Mouse (Mus musculus) liver, embryonic 16.5 days (tissue): ENCODE data around the gene Akap8l. TPM values are rescaled to one million over a fixed set of nuclear protein-coding genes. Genes with fewer than 3 reads are reported as not detected.

ENCODE experiments used
- ATAC-seq: fragments of 200-750 bp; cut with Nextera tagmentation; 2 replicates; pipeline ENCODE4 v1.8.0; 2017; ENCODE audit warnings: low read depth, mild to moderate bottlenecking, moderate number of reproducible peaks, moderate library complexity
- H3K27ac ChIP-seq: fragments of 300-500 bp; sonication (generic); 2 replicates; pipeline ENCODE4 v1.5.1; 2014; ENCODE audit warnings: mild to moderate bottlenecking, low read length
- H3K27me3 ChIP-seq: fragments of 300-500 bp; sonication (generic); 2 replicates; pipeline ENCODE4 v1.6.1; 2014; ENCODE audit warnings: low read depth, low read length, mixed read lengths; ENCODE audit not compliant: control insufficient read depth, insufficient read depth
- H3K36me3 ChIP-seq: fragments of 300-500 bp; sonication (generic); 2 replicates; pipeline ENCODE4 v1.6.1; 2014; ENCODE audit warnings: mild to moderate bottlenecking; ENCODE audit not compliant: control insufficient read depth, insufficient read depth
- H3K4me1 ChIP-seq: fragments of 300-500 bp; sonication (generic); 2 replicates; pipeline ENCODE4 v1.6.1; 2014; ENCODE audit warnings: low read depth, low read length, mixed read lengths; ENCODE audit not compliant: control insufficient read depth
- H3K4me2 ChIP-seq: fragments of 300-500 bp; sonication (generic); 2 replicates; pipeline ENCODE4 v1.6.1; 2014; ENCODE audit warnings: low read depth, low read length, mixed read lengths
- H3K4me3 ChIP-seq: fragments of 300-500 bp; sonication (generic); 2 replicates; pipeline ENCODE4 v1.5.1; 2014; ENCODE audit warnings: low read depth, mild to moderate bottlenecking, low read length
- H3K9ac ChIP-seq: fragments of 300-500 bp; sonication (generic); 2 replicates; pipeline ENCODE4 v1.6.1; 2014; ENCODE audit warnings: low read depth, low read length
- H3K9me3 ChIP-seq: fragments of 300-500 bp; sonication (generic); replicated peaks from 2 replicates; pipeline ENCODE4 v1.6.1; 2016; ENCODE audit warnings: low read length; ENCODE audit not compliant: control insufficient read depth
- WGBS: fragments of 180-500 bp; shearing (Covaris S2); extraction: QIAGEN DNeasy Blood & Tissue Kit; methylation state at CpG from one replicate; pipeline ENCODE4 v1.1.7; 2014; ENCODE audit not compliant: insufficient replicate concordance; 5-methylcytosine and 5-hydroxymethylcytosine counted together
- polyA plus RNA-seq: library from polyadenylated mRNA; unstranded; fragments of >200 nt; fragmentation: Nextera tagmentation; extraction: Ambion mirVana; gene quantifications from 2 replicates; pipeline ENCODE4 v1.2.1, GENCODE M21; 2015

The Akap8l gene
- polyA plus RNA-seq, 1 experiment from 2014 or later = 42.2 TPM

DNA sequence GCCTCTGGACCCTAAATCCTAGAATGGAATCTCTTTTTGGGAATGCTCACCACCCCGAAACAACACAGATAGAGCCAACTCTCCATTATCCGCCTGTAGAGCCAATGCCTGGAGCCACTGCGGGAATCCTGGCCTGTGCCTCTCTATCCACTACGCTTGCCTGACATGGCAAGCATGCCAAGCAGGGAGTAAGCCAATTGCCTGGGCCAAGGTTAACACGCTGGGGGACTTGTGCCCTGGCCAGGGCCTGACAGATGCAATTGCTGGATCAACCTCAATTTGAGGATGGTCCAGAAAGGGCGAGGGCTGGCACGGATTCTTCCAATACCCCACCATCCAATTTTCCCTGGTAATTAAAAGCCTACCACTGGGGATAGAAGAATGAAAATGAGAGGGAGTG lies 32.2 kb upstream of the Akap8l start:
- ATAC-seq = no peak
- no peaks in the 10 kb centered on the region for H3K9me3 ChIP-seq
- H3K4me3 ChIP-seq = no peak overlapping the region
- no peaks in the 10 kb centered on the region for H3K27me3 ChIP-seq
- no peaks in the 10 kb centered on the region for H3K36me3 ChIP-seq
- H3K4me2 ChIP-seq = no peak overlapping the region
- H3K9ac ChIP-seq = no peak overlapping the region
- peaks cover 4% of the 10 kb centered on the region for H3K4me1 ChIP-seq
- WGBS = 74% methylated on average over 7 of the region's 7 CpGs
- H3K27ac ChIP-seq = no peak overlapping the region

DNA sequence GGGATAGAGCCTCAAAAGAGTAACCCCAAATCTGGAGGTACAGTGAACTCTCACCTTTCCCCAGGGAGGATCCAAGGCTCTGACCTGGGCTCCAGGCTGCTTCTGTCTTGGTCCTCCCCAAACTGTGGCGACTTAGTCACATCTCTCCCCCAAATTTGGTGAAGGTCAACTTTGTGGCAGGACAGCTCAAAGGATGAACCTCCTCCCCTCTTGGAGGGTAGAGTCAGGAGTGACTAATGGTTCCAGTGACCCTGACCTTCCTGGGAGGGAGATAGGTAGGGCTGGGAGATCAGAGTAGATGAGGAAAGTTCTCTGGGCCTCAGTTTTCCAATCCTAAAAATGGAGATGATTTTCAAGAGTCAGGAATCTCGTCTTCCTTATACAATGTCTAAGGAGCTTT lies 28.4 kb upstream of the Akap8l start:
- ATAC-seq = no peak
- Histone ChIP-seq H3K9ac (no peak overlapping the region), H3K9me3 (no peaks in the 10 kb centered on the region), H3K4me3 (no peak overlapping the region), H3K27me3 (no peaks in the 10 kb centered on the region), H3K4me2 (no peak overlapping the region), H3K27ac (no peak overlapping the region), H3K36me3 (peaks cover 5% of the 10 kb centered on the region), H3K4me1 (peaks cover 14% of the 10 kb centered on the region)
- WGBS = 62% methylated on average over 2 of the region's 2 CpGs

DNA sequence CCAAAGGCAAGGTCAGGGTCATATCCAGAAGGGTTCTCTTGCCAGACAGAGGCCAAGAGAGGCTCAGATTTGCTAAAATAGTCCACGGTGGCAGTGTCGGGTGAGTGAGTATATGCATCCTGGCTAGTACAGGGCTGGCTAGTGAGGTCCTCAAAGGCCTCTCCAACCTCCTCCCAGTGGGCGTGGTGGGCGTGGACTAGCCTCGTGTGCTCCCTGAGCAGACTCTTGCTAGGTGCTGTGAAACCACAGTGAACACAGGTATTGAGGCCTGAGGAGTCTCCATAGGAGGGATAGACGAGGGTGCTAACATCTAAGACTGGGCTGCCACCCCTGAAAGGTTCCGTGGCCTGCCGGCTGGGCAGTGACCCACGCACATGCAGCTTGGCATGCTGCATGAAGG lies 26.7 kb upstream of the Akap8l start:
- Histone ChIP-seq H3K9ac (no peak overlapping the region), H3K9me3 (no peaks in the 10 kb centered on the region), H3K4me1 (peaks cover 14% of the 10 kb centered on the region), H3K4me2 (no peak overlapping the region; the same call in 1 of the 2 replicates), H3K4me3 (no peak overlapping the region), H3K27me3 (no peaks in the 10 kb centered on the region), H3K36me3 (peaks cover 5% of the 10 kb centered on the region), H3K27ac (no peak overlapping the region)
- peak; percentile 74 for ATAC-seq
- 61% methylated on average over 9 of the region's 9 CpGs for WGBS

DNA sequence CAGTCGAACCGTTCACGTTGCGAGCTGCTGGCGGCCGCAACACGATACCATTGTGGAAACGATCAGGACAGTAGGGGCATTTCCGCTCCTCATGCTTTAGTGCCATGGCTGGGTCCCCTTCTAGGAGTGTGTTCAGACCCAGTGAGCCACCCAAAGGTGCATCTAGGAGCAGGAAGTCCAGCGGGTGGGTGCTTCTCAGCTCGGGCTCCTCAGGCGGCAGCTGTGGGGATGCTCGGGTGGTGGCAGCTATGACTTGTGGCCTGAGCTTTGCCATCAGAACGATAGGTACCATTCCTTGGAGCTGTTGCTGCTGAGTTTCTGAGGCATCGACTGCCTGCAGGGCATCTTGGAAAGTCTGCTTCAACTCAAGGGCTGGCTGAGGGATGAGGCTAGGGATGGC lies 26.1 kb upstream of the Akap8l start:
- Histone ChIP-seq H3K27ac (no peak overlapping the region), H3K9ac (no peak overlapping the region), H3K4me3 (no peak overlapping the region), H3K9me3 (no peaks in the 10 kb centered on the region), H3K4me2 (no peak overlapping the region), H3K36me3 (peaks cover 5% of the 10 kb centered on the region), H3K27me3 (no peaks in the 10 kb centered on the region), H3K4me1 (peaks cover 14% of the 10 kb centered on the region)
- 80% methylated on average over 15 of the region's 15 CpGs for WGBS
- ATAC-seq = no peak

DNA sequence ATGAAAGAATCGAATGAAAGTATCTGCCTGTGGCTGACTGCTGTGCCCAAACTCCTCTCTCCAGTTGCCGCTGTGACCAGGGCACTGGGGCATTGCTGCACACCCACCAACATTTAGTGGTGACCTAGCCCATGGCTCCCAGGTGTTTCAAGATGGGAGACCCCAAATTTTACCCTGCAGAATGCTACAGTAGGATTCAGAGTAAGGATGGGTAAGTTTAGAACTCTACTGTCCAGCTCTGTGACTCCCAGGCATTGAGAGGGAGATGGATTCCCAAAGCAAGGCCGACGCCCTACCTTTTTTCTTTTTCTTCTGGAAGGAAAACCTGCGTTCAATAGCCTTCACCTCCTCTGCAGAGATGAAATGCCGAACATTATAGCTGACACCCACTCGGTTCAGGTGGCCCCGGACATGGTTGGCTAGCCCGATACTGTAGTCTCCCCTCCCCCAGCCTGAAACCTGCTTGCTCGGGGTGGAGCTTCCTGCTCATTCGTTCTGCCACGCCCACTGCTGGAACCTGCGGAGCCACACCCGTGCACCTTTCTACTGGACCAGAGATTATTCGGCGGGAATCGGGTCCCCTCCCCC lies 18.7 kb upstream of the Akap8l start:
- peak; percentile 42 for ATAC-seq
- H3K4me2 ChIP-seq = peak overlapping the region; percentile 74
- peak overlapping the region; percentile 61 for H3K4me3 ChIP-seq
- 9% methylated on average over 12 of the region's 17 CpGs for WGBS
- no peaks in the 10 kb centered on the region for H3K36me3 ChIP-seq
- H3K4me1 ChIP-seq = peaks cover 33% of the 10 kb centered on the region
- peak overlapping the region; percentile 65; the same call in 1 of the 2 replicates for H3K27ac ChIP-seq
- H3K9me3 ChIP-seq = no peaks in the 10 kb centered on the region
- H3K9ac ChIP-seq = peak overlapping the region; percentile 58
- H3K27me3 ChIP-seq = no peaks in the 10 kb centered on the region

DNA sequence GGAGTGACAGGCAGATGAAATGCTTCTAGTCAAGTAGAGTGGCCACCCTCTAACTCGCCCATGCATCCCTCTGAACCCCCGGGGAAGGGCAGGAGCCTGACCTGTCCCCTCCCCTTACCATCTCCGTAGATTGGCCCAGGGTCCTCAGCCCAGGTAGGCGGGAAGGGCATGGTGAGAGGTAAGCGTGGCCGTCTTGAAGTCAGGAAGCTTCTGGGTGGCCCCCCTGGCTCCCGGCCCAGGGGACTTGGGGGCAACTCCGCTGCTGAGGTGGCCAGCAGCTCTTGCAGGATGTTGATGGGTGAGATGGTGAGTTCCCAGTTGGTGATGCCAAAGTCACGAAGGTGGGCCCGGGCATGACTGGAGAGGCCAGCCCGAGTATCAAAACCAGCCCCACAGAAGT lies 17.3 kb upstream of the Akap8l start:
- H3K36me3 ChIP-seq = no peaks in the 10 kb centered on the region
- peaks cover 42% of the 10 kb centered on the region for H3K4me1 ChIP-seq
- no peak overlapping the region for H3K4me3 ChIP-seq
- no peak overlapping the region for H3K4me2 ChIP-seq
- H3K9ac ChIP-seq = no peak overlapping the region
- H3K9me3 ChIP-seq = no peaks in the 10 kb centered on the region
- no peak overlapping the region for H3K27ac ChIP-seq
- ATAC-seq = no peak
- 82% methylated on average over 11 of the region's 11 CpGs for WGBS
- no peaks in the 10 kb centered on the region for H3K27me3 ChIP-seq

DNA sequence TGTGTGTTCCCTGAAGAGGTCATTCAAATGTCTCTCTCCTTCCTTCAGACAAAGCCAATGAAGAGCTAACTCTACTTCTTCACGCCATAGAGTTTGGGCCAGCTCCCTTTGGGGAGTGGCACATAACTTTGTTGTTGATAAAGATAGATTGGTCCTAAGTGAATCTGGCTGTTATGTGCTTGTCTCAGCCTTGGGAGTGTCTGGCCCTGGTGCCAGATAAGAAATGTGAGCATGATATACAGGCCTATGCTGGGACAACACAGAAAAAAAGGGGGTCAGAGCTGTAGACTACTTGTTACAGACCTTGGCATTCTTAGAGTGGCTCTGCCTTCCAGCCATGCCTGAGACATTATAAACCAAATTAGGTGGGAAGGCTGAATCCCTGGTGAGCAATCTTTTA lies 14.9 kb upstream of the Akap8l start:
- Histone ChIP-seq H3K4me2 (peak overlapping the region; percentile 68), H3K27ac (peak overlapping the region; percentile 72), H3K4me3 (peak overlapping the region; percentile 88; the same call in 1 of the 2 replicates), H3K36me3 (peaks cover 10% of the 10 kb centered on the region), H3K27me3 (no peaks in the 10 kb centered on the region), H3K4me1 (peaks cover 46% of the 10 kb centered on the region), H3K9me3 (no peaks in the 10 kb centered on the region), H3K9ac (no peak overlapping the region; the same call in 1 of the 2 replicates)
- ATAC-seq = peak; percentile 59
- WGBS = 28% methylated on average over 1 of the region's 1 CpGs

DNA sequence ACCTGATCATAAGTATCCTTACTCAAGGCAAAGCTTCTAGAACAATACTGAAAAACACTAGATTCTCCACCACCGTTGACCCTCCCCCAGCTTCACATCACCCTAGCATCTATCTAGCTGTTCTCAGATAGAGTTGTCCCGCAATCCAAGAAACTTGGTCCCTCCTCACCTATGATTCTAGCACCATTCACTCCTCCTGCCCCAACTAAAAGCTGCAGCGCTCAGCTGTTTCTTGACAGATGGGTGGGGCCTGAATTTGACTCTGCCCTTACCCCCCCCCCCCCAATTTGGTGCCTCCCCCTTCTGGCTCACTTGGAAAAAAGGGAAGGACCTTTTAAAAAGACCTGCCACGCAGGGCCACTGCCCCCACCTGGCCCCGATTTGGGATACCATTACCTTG lies 14.4 kb upstream of the Akap8l start:
- Histone ChIP-seq H3K4me3 (peak overlapping the region; percentile 88), H3K4me2 (peak overlapping the region; percentile 68), H3K4me1 (peaks cover 46% of the 10 kb centered on the region), H3K27ac (peak overlapping the region; percentile 72), H3K9ac (peak overlapping the region; percentile 87), H3K27me3 (no peaks in the 10 kb centered on the region), H3K9me3 (no peaks in the 10 kb centered on the region), H3K36me3 (peaks cover 11% of the 10 kb centered on the region)
- ATAC-seq = no peak
- 22% methylated on average over 5 of the region's 5 CpGs for WGBS

DNA sequence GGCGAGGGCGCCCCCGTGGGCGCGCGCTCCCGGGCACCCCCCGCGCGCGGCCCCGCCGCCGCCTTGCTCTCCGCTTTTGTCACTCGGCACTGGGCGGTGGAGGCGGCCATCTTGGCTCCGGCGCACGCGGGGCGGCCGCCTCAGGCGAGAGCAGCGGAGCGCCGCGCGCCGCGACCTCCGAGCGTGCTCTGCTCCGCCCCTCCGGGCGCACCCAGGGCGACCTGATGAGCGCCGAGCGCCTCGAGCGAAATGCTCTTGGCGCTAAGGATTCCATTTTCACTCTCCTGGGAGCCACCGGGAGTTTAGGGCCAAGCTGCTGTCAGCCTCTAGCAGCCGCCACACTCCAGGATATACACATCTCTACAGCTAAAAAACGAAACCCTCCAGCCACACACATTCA lies 13.9 kb upstream of the Akap8l start:
- Histone ChIP-seq H3K9me3 (no peaks in the 10 kb centered on the region), H3K4me1 (peaks cover 46% of the 10 kb centered on the region), H3K27ac (peak overlapping the region; percentile 72), H3K4me2 (peak overlapping the region; percentile 68), H3K9ac (peak overlapping the region; percentile 87), H3K36me3 (peaks cover 14% of the 10 kb centered on the region), H3K4me3 (peak overlapping the region; percentile 88), H3K27me3 (no peaks in the 10 kb centered on the region)
- ATAC-seq = peak; percentile 93
- under 1% methylated on average over 45 of the region's 47 CpGs for WGBS
